Mouse (Mus musculus) inflammation-experienced regulatory T-cells, adult 6 months (primary cell): ENCODE results near the gene Plcl1. TPM values are rescaled to one million over a fixed set of nuclear protein-coding genes. Genes with fewer than 3 reads are reported as not detected.

Source experiments
- ATAC-seq: one replicate; pipeline ENCODE4 v1.8.0; 2017
- polyA plus RNA-seq, 3 experiments: library from polyadenylated mRNA; unstranded; fragments of 100-300 nt; shearing (Covaris generic); gene quantifications; one replicate each; pipeline ENCODE4 v1.2.1; 2017

Gene Plcl1
- 1 to 10 TPM in 2 of 3 experiments, under 1 TPM in 1; 0.49 to 3.0 (median 2.5) TPM for polyA plus RNA-seq

- ATAC-seq = peak; percentile 96
Measured at GRCm38 (mm10) chr1:55405272-55406022, at the start of gene Plcl1. Gene Plcl1 (plus strand): TSS chr1:55405921.

- no peak for ATAC-seq
Measured at GRCm38 (mm10) chr1:55362634-55363033, 43.1 kb upstream of the Plcl1 start.

DNA sequence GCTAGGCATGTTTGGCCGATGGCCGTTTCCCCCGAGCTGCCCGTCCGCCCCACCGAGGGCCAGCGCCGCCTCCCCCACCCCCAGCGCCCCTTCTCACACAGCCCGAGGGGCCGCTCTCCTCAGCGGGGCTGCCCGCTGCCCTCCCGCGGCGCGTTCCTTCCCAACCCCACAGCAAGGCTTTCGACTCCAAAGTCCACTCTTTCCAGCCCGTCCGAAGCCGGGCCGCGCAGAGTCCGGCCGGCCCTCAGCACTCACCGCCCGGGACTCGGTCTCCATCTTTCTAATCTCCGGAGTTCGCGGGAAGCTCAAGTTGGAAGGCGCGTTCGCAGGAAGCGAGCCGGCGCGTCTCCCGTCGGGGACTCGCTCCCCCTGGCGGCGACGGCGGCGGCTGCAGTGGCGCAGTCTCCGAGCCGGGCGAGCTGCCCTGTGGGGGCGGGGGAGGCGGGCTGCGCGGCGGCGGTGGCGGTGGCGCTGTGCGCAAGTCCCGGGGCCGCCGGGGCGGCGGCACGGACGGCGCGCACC lies 42.6 kb upstream of the Plcl1 start, which contains the start of gene Boll:
TSS of gene Boll (minus strand) at position 426 of the 522 bp plus-strand sequence.
- ATAC-seq = peak; percentile 76

- ATAC-seq = peak; percentile 99
Measured at GRCm38 (mm10) chr1:55363586-55363985, 42.1 kb upstream of the Plcl1 start.

DNA sequence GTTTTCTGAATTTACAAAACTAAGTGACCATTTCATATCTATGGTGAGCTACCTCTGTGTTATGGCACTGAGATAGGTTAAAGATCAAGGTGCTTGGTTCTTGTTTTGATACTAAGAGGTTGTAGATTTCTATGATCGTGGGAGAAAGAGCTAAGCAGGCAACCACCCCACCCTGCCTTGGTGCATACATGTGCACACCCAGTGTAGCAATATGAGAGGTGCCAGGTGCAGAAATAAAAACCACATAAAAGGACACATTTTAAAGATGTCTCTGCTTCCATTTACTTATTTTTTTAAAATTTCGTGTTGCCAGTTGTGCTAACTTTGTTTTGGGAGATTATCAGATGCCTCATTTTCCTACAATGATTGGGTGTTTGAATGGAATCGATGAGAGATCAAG lies 33.1 kb upstream of the Plcl1 start:
- ATAC-seq = no peak

GRCm38 (mm10) chr1:55380527-55380926 lies 25.2 kb upstream of the Plcl1 start:
- no peak for ATAC-seq

GRCm38 (mm10) chr1:55383114-55383773 lies 22.5 kb upstream of the Plcl1 start:
- peak; percentile 82 for ATAC-seq

DNA sequence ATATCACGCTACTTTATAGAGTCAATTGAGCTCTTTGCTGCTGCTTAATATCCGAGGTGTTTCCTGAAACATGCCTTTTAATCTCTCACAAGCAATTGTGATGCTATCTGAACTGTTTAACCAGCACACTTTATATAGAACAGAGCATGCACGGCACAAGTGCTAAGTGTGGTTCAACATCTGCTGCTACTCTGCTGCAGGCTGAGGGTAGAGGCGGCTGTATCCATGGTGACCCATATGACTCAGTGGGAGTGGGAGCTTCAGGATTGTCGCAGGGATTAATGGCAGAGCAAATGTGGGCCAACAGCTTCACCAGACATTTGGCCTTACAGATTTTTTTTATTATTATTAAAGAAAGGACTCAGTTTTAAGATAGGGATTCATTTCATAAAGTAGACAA lies 5.8 kb upstream of the Plcl1 start:
- ATAC-seq = no peak

GRCm38 (mm10) chr1:55404439-55404838 lies 1.3 kb upstream of the Plcl1 start:
- peak; percentile 27 for ATAC-seq

- peak; percentile 6 for ATAC-seq
Measured at GRCm38 (mm10) chr1:55406023-55406413, 297 bp downstream of the Plcl1 start.

DNA sequence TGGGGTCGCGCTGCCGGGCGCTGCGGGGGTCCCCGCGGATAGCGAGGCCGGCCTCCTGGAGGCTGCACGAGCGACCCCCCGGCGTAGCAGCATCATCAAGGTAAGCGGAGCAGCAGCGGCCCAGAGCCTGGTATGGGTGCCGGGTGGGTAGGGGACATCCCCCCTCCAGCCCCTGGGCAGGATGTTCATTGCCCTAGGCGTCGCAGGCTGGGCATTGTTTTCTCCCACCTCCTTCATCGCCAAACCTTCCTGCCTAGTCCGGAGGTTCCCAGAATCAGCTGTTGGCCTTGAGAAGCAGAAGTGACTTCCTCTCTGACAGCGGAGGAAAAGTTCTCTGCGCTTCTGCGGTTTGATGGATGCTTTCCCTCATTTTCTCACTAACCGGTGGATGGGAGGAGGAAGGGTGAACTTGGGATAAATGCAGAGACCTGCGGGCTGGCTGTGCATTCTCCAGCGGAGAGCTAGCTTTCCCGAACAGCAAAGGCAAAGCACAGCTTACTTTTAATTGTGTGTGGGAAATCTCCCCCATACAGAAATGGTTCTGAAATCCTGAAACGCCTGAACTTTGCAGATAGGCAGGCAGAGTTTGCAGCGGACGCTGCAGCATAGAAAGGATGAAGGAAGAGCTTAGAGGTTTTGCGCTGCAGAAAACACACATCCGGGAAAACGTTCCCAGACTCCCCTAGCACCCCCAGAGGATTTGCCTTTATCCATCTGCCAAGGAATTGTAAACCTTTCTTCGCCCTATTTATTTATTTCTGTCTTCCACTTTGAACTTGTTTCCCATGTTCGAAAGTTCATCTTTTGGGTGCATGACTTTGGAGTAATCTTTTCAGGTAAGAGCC lies 1.0 kb downstream of the Plcl1 start:
- ATAC-seq = peak; percentile 2

DNA sequence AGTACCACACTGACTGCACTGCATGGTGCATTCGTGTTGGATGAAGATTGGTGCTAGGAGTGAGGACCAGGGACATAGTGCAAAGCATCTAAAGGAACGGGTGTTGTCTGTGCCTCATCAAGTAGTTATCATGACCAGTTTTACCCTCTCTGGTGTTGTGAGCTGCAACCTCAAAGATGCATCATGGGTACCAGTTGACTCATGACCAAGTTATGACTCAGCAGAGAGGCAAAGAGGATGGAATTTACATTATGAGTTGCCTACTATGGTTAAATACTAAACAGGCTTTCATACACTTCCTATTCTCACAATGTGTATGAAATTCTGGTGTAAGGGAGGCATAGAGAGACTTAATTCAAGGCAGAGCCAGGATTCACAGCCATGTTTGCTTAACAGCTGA lies 4.9 kb downstream of the Plcl1 start:
- peak; percentile 12 for ATAC-seq

- ATAC-seq = no peak
Measured at GRCm38 (mm10) chr1:55411079-55411478, 5.4 kb downstream of the Plcl1 start.

GRCm38 (mm10) chr1:55412569-55412968 lies 6.8 kb downstream of the Plcl1 start:
- no peak for ATAC-seq

- peak; percentile 55 for ATAC-seq
Measured at GRCm38 (mm10) chr1:55413534-55413933, 7.8 kb downstream of the Plcl1 start.

DNA sequence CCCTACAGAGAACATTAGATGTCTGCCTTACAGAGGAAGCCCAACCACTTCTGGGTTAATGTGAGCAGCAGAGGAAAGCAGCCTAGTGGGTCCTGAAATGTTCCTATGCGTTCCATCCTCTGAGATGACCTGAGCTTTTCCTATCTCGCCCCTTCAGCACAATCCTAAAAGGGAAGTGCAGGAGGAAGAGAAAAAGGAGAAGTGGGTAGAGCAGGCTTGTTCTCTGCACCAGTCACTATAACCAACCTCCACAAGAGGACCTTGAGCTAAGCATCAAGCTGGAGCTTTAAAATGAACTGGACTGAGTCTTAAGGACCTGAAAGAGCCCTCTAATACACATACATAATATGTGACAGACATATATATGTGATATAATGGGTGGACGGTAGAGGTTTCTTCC lies 13.2 kb downstream of the Plcl1 start:
- no peak for ATAC-seq

- no peak for ATAC-seq
Measured at GRCm38 (mm10) chr1:55427607-55428006, 21.9 kb downstream of the Plcl1 start.

GRCm38 (mm10) chr1:55429051-55429450 lies 23.3 kb downstream of the Plcl1 start:
- no peak for ATAC-seq

- no peak for ATAC-seq
Measured at GRCm38 (mm10) chr1:55429708-55430107, 24.0 kb downstream of the Plcl1 start.

DNA sequence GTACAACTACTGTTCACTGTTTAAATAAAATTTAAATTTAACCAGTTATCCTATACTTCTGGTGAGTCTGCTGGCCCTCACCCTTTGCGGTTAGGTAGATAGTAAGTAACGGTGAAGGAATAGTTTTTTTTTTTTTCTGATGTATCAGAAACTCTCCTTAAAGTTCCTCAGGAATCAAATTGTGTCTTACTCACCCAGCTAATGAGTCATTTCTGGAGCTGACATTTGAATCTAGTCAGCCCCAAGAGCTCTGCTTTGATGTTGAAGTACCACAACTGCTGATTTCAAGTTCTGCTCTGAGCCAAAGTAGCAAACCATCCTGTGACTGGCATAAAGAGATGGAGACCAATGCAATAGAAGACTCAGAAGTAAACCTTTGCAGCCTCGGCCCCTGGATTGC lies 24.9 kb downstream of the Plcl1 start:
- peak; percentile 80 for ATAC-seq

DNA sequence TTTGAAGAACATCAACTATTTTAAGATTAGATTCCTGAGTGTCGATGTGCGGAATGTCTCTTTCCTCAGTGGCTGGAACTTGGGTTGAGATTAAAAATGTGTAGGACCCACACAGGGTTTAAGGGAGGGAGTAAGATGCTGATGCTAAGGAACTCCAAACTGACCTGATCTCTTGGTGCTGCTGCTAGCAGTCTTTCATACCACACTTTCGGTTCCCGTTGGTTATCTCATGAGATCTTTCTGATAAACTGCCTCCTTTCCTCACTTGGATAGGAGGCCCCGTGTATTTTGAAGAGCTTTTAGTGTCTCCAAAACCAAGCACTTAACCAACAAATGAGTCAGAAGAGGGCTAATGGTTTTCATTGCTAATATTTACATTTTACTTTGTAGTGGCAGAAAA lies 30.9 kb downstream of the Plcl1 start:
- peak; percentile 36 for ATAC-seq

DNA sequence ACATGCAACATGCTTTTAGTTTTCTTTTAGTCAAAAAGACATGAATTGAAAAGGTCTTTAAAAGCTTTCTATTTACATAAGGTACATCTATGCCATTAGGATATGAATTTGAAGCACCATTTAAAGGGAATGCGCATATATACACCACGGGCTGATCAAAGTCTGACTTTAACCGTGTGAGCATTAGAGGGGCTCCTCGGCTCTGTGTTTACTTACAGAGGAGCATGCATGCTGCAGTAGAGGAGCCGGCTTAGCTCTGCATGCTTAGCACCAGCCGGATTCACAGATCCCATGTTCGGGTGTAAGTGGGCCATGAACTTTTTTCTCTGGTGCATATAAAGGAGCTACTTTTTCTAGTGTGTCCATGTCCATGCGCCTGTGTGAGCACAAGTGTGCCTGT lies 31.4 kb downstream of the Plcl1 start:
- no peak for ATAC-seq

DNA sequence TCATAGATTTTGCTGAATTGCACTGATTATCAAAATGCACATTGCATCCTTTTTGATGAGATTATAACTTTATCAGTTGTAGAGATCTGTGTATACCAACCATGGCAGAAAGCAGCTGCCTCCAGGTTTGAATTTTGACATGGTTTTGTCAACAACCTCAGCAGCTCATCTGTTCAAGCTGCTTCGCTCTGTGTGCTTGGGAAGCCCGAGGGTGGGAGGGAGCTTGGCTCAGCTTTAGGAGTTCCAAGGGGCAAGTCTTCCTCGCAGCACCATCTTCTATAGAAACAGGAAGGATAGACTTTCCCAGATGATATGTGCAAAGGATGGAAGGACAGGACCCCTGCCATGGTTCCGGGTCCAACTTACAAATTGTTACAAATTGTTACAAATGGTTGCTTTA lies 32.9 kb downstream of the Plcl1 start:
- no peak for ATAC-seq
